Comparison of ENCODE assay signal across 13 mouse cellular contexts in the genomic region with DNA sequence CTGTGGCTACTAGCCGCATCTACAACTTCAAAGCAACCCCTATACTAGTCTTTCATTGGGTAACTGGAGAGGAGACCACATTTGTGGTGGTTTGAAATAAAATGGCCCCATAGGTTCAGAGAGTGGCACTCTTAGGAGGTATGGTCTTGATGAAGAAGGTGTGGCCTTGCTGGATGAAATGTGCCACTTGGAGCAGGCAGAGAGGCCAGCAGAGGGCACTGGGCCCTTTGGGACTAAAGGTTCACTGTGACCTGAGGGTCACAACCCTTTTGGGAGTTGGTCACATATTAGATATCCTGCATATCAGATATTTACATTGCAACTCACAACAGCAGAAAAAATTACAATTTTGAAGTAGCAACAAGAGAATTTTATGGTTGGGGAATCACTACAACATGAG. TPM values are rescaled to one million over a fixed set of nuclear protein-coding genes. Genes with fewer than 3 reads are reported as not detected.
DNase-seq lines count a peak whose midpoint lies in the region; ATAC-seq and TF ChIP-seq lines count a peak whose summit lies in the region.
"Had no signal": no experiment of that assay in that cellular context is flagged by ENCODE, and none has a peak within 500 bp of the region (broad histone marks: within the 10 kb centered on the region; RNA-seq: fewer than 3 reads in every experiment).

No protein-coding gene starts in this region.

- intact Hi-C loops in heart, postnatal 36 days (cut with DNase I), result no loop called here
- intact Hi-C loops in gastrocnemius, postnatal 36 days (cut with DNase I), result no loop called here

- WGBS in liver, adult 2 months, result 27% methylated on average over 1 of the region's 1 CpGs
- 78% methylated on average over 1 of the region's 1 CpGs for WGBS in liver, embryonic 12.5 days (ENCODE audit: insufficient replicate concordance)

- peaks cover 23% of the 10 kb centered on the region for H3K36me3 ChIP-seq in liver, adult 2 months (ENCODE audit: control insufficient read depth, insufficient read depth, low read length)
- no peaks in the 10 kb centered on the region; the same call in 1 of the 2 replicates for H3K36me3 ChIP-seq in liver, embryonic 12.5 days
- H3K36me3 ChIP-seq in splenic B cell, adult 2 months (ENCODE audit: control insufficient read depth, insufficient read depth, low read length, poor library complexity, severe bottlenecking), result no peaks in the 10 kb centered on the region; the same call in 1 of the 2 replicates
- H3K36me3 ChIP-seq: lung, embryonic 15.5 days had no signal

- peaks cover 8% of the 10 kb centered on the region for H3K4me1 ChIP-seq in liver, adult 2 months (ENCODE audit: control insufficient read depth, insufficient read depth, low read length)
- no peaks in the 10 kb centered on the region for H3K4me1 ChIP-seq in liver, embryonic 12.5 days
- no peaks in the 10 kb centered on the region for H3K4me1 ChIP-seq in bone marrow macrophage, adult 2 months (ENCODE audit: control insufficient read depth, insufficient read depth, low read length)
- H3K4me1 ChIP-seq: heart, embryonic 15.5 days; lung, embryonic 15.5 days had no signal

- peak; percentile 83 for TF ChIP-seq CTCF in liver, adult 2 months (IDR thresholded peaks at IDR 0.05; ENCODE audit: low read depth, low read length)
- TF ChIP-seq CTCF in bone marrow macrophage, adult 2 months (IDR thresholded peaks at IDR 0.05; ENCODE audit: low read depth, low read length), result peak; percentile 35; the same call in 1 of the 2 replicates

- H3K4me2 ChIP-seq in liver, embryonic 12.5 days, result no peak overlapping the region
- H3K4me2 ChIP-seq: heart, embryonic 15.5 days; lung, embryonic 15.5 days had no signal

- H3K9me3 ChIP-seq in liver, embryonic 12.5 days (replicated peaks), result no peaks in the 10 kb centered on the region
- H3K9me3 ChIP-seq: heart, embryonic 15.5 days; lung, embryonic 15.5 days had no signal

- no peak overlapping the region for H3K9ac ChIP-seq in liver, adult 2 months (ENCODE audit: low read depth, low read length)
- H3K9ac ChIP-seq in liver, embryonic 12.5 days, result no peak overlapping the region
- H3K9ac ChIP-seq: heart, embryonic 15.5 days; lung, embryonic 15.5 days had no signal

- no peak overlapping the region for H3K27ac ChIP-seq in liver, adult 2 months (replicated peaks; ENCODE audit: insufficient read depth, low read depth, low read length)
- H3K27ac ChIP-seq in liver, embryonic 12.5 days, result no peak overlapping the region
- H3K27ac ChIP-seq in bone marrow macrophage, adult 2 months (ENCODE audit: insufficient read depth, low read depth, low read length), result no peak overlapping the region
- H3K27ac ChIP-seq: heart, embryonic 15.5 days; lung, embryonic 15.5 days had no signal

- DNase-seq in heart, adult 11 months, result peak; percentile 19
- no peak for DNase-seq in heart, postnatal 36 days
- peak; percentile 66 for DNase-seq in liver, adult 2 months (ENCODE audit: extremely low read depth, low read depth, low spot score)
- DNase-seq in splenic B cell, adult 2 months (ENCODE audit: low read depth, low spot score), result peak; percentile 45
- no peak for DNase-seq in retina, embryonic 14.5 days (ENCODE audit: low spot score)
- no peak for DNase-seq in gastrocnemius, postnatal 36 days
- DNase-seq: embryo, embryonic 11 days; thymus, adult 18-20 months had no signal

- H3K27me3 ChIP-seq in liver, adult 2 months (ENCODE audit: control insufficient read depth, insufficient read depth, low read length), result no peaks in the 10 kb centered on the region
- no peaks in the 10 kb centered on the region for H3K27me3 ChIP-seq in liver, embryonic 12.5 days (replicated peaks)
- no peaks in the 10 kb centered on the region for H3K27me3 ChIP-seq in splenic B cell, adult 2 months (ENCODE audit: control insufficient read depth, insufficient read depth, low read length, poor library complexity, severe bottlenecking)
- H3K27me3 ChIP-seq: heart, embryonic 15.5 days; lung, embryonic 15.5 days had no signal

- TF ChIP-seq POLR2A in liver, adult 2 months (IDR thresholded peaks at IDR 0.05; ENCODE audit: extremely low read depth, insufficient read depth, low read length), result no peak
- TF ChIP-seq POLR2A in bone marrow macrophage, adult 2 months (IDR thresholded peaks at IDR 0.05; ENCODE audit: borderline replicate concordance, low read depth, low read length), result no peak

- no peaks in the 10 kb centered on the region; the same call in 1 of the 2 replicates for H3K79me2 ChIP-seq in liver, adult 2 months (ENCODE audit: control insufficient read depth, insufficient read depth, low read length)

- ATAC-seq in liver, embryonic 12.5 days, result no peak
- ATAC-seq: activated CD4-positive, CD25-positive, alpha-beta regulatory T cell, adult 4 months had no signal

- H3K4me3 ChIP-seq in liver, adult 2 months (ENCODE audit: insufficient read depth, low read depth, low read length), result no peak overlapping the region
- H3K4me3 ChIP-seq in liver, embryonic 12.5 days, result no peak overlapping the region
- no peak overlapping the region for H3K4me3 ChIP-seq in bone marrow macrophage, adult 2 months (ENCODE audit: insufficient read depth, low read length)
- H3K4me3 ChIP-seq: heart, embryonic 15.5 days; lung, embryonic 15.5 days had no signal

RNA-seq across cellular contexts. Expression of gene Aamdc, which starts 8.9 kb away (rescaled TPM):
- total RNA-seq in heart, postnatal 36 days (2021), result 10 to 100 TPM; 62.7 to 64.2 TPM
- total RNA-seq in liver, adult 2 months (2014; rRNA removed), result 33.7 and 45.0 TPM in 2 replicates
- 23.9 and 24.9 TPM in 2 replicates for polyA plus RNA-seq in liver, adult 2 months (2012; rRNA removed)
- 17.4 and 17.6 TPM in 2 replicates for polyA plus RNA-seq in liver, embryonic 12.5 days (2016; fragmentation: Nextera tagmentation; extraction: Ambion mirVana)
- polyA plus RNA-seq in bone marrow macrophage, adult 2 months (2012; ENCODE audit: insufficient read depth, insufficient read length, missing spikeins), result 15.9 and 20.6 TPM in 2 replicates
- 100 to 1,000 TPM; 110 to 120 TPM for total RNA-seq in gastrocnemius, postnatal 36 days (2021)

RNA-seq across cellular contexts. Expression of gene Rsf1, which starts 9.3 kb away (rescaled TPM):
- 10 to 100 TPM; 15.0 to 17.2 TPM for total RNA-seq in heart, postnatal 36 days (2021)
- total RNA-seq in liver, adult 2 months (2014; rRNA removed), result 7.4 and 8.0 TPM in 2 replicates
- polyA plus RNA-seq in liver, adult 2 months (2012; rRNA removed), result 0.93 and 1.2 TPM in 2 replicates
- polyA plus RNA-seq in liver, embryonic 12.5 days (2016; fragmentation: Nextera tagmentation; extraction: Ambion mirVana), result 8.1 and 10.7 TPM in 2 replicates
- polyA plus RNA-seq in bone marrow macrophage, adult 2 months (2012; ENCODE audit: insufficient read depth, insufficient read length, missing spikeins), result 23.1 and 31.4 TPM in 2 replicates
- 10 to 100 TPM; 11.9 to 13.4 TPM for total RNA-seq in gastrocnemius, postnatal 36 days (2021)

Comparison
In these comparisons a context has a peak if more than half of its experiments do, and no peak if none do; other contexts are left out.
1. DNase-seq: peak in heart, adult 11 months (single experiment), liver, adult 2 months (single experiment) and splenic B cell, adult 2 months (single experiment); none in heart, postnatal 36 days (0 of 2), retina, embryonic 14.5 days (single experiment) and gastrocnemius, postnatal 36 days (0 of 2).